In genomic region chr11:33733269-33733668, GRCm38 (mm10) we compare ENCODE assay signal across 8 mouse cellular contexts.
DNase-seq lines count a peak whose midpoint lies in the region; ATAC-seq and TF ChIP-seq lines count a peak whose summit lies in the region.

No protein-coding gene starts in this region.

- no peak for ATAC-seq in megakaryocyte, adult 5-6 weeks (ENCODE audit: poor library complexity, severe bottlenecking)

- DNase-seq in A20 (ENCODE audit: low read depth, low spot score) (peak; percentile 48), NIH3T3 (ENCODE audit: low read depth) (peak; percentile 61)
- peak; percentile 56 for DNase-seq in cerebellum, adult 9-11 months
- peak; percentile 45 to 78 for DNase-seq in frontal cortex, postnatal 14 days (ENCODE audit: low spot score in 2 of 2)
- DNase-seq in kidney, postnatal 14 days, result peak; percentile 68
- peak; percentile 71 for DNase-seq in lung, adult 2 months
- peak; percentile 91 for DNase-seq in retina, embryonic 14.5 days (ENCODE audit: low spot score)

- no peaks in the 10 kb centered on the region for H3K4me1 ChIP-seq in lung, adult 2 months (ENCODE audit: control insufficient read depth, insufficient read depth, low read length)

- 4% methylated on average over 3 of the region's 3 CpGs for WGBS in lung, adult 2 months

- peak; percentile 43 for TF ChIP-seq CTCF in lung, adult 2 months (IDR thresholded peaks at IDR 0.05; ENCODE audit: insufficient read depth, low read length)

- H3K4me3 ChIP-seq in lung, adult 2 months (replicated peaks; ENCODE audit: extremely low read depth, low read depth, low read length), result no peak overlapping the region

- no peak for TF ChIP-seq POLR2A in lung, adult 2 months (IDR thresholded peaks at IDR 0.05; ENCODE audit: borderline replicate concordance, extremely low read depth, low read depth, low read length)
